Mouse (Mus musculus) granulocyte monocyte progenitor cell, adult 5-6 weeks (primary cell): ENCODE measurements around the gene 4931406C07Rik. TPM values are rescaled to one million over a fixed set of nuclear protein-coding genes. Genes with fewer than 3 reads are reported as not detected.
"Not testable (repeated sequence)": the region's sequence is repeated elsewhere in the genome, so short reads cannot be mapped to it uniquely, and the experiment has no call there.

ENCODE experiments used
- ATAC-seq: replicated peaks from 2 replicates; pipeline ENCODE4 v1.8.0; 2016; ENCODE audit warnings: mild to moderate bottlenecking, moderate TSS enrichment, inconsistent platforms; ENCODE audit not compliant: poor library complexity, severe bottlenecking
- total RNA-seq, 2 experiments: library from RNA; stranded (forward) in 1 of 2; stranded (reverse) in 1 of 2; fragments of 200-712, 200-1000 nt in 1 of 2; fragments of >200 nt in 1 of 2; fragmentation: Nextera tagmentation in 1 of 2; gene quantifications; 2 replicates each; pipeline ENCODE4 v1.2.3; 2014 to 2017

The 4931406C07Rik gene
- 16.6 and 21.7 TPM in 2 replicates for total RNA-seq (2014; fragmentation: Nextera tagmentation)
- 8.1 and 9.4 TPM in 2 replicates for total RNA-seq (2017)

DNA sequence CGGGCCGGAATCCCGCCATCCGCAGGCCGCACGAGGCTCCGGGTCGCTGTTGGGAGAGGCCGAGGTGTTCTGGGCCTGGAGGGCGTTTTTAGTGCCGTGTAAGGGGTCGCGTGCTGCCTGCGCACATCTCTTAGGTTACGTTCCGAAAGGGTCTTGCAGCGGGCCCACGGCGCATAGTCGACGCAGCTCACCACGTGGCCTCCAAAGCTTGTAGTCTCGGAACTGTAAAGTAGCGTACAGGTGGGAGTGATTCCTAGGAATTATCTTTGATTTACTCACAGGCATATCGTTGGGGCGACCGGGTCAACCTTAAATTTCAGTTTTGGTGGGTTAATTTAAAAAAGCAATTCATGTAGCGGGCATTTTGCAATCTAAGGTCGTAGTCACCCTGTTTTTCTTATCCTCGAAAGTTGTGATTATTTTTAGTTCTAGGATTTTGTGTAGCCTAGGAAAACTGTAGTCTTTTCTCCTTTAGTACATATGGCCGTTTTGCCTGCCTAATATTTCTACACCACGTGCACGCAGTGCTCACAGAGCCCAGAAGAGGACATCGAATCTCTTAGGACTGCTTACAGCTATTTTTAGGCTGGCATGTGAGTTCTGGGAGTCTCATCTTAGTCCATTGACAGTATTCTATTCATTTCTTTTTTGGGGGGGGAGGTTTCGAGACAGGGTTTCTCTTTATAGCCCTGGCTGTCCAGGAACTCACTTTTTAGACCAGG is at the start of gene 4931406C07Rik:
4931406C07Rik (minus strand) TSS at position 51 of the 722 bp plus-strand sequence.
- ATAC-seq, result no peak

DNA sequence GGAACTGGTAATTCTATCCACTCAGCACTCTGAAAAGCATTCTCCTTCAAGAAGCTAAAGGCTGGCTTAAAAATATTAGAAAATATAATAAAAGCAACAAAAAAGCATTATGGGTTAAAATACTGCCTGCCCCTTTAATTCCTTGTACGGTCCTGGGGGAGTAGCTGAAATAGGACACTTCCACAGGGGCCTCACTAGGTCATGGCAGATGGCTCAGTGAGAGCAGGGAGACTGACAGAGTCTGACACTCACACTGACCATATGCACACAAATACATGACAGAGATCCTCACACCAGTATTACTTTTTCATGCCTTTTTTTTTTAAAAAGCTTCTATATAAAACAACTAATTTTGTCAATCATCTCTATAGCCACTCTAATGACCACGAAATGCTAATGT is 43.7 kb upstream of the 4931406C07Rik start:
- no peak for ATAC-seq

DNA sequence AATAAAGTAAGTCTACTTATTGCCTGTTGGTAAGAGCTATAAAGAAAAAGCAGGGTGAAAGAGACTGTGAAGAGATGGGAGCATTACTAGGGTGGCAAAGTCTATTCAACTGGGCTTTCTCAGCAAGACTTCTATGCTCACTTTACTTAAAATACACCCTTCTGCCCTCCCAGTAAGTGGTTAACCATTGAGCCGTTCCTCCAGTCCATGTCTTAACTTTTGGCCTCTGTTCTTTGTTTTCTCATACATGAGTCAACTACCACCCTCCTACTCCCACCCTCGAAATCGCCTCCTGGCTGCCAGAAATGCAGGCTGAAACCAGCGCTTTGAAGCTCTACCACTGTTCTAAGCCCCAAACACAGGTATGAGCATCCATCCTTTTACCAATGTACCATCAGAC is 31.5 kb upstream of the 4931406C07Rik start:
- no peak for ATAC-seq

DNA sequence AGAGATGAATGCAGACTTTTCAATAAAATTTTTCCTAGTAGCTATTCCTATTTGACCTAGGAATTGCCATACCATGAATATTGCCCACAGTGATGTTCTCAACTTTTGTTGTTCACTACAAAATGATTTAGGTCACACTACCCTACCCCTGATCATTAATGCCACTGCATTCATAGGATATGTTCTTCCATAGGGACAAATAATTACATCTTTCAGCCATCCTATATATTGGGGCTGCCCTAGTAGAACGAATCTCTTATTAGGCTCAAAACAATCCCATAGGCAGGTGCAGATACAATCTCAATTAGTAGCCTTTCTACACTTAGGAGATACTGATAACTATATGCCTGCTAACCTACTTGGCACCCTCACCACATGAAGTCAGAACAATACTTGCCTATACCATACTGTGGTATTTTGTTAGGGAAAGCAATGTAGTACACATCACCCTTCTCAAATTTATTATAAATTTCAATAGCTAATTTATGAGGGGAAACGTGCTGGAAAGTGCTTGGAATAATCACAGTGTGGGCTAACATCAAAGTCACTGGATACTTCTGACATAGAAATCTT is 12.0 kb upstream of the 4931406C07Rik start:
- peak; percentile 8; the same call in 1 of the 2 replicates for ATAC-seq

DNA sequence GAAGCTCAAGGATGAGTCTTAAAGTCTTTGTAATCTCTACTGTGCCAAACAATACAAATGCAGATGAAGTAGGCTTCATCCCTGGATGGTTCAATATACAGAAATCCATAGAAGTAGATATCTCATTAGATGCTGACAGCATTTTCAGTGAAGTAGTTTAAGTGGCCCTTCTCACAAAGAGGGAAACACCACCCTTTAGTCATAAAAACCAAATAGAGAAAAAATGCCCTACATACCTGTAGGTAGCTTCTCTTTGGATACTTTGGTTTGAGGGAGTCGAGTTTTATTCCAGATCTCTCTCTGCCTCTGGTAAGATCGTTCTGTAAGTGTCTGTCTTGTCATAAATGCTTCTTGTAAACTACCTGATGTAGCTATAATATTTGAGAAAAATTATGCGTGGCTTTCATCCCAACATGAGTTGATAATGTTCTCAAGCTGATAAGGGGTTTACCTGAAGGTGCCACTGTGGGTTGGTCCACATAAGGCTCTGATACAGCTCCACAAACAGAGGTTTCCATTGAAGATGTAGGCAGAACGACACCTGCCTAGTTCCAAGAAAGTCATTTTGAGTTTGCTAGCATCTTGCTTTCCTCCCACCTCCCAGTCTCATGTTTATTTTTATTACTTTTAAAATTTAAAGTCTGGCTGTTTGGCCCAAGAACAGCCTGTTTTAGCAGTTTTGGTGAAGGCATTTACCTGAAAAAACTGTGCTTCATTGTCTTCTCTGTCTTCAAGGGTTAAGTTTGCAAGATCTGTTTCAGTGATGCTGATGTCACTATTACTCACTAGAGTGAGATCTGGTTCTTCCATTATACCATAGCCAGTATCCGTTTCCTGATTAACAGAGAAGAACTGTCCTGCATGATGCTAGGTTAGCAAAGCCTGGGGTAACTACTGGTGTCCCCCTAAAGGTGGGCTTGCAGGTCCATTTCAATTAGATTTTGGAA is 11.2 kb upstream of the 4931406C07Rik start:
- no peak for ATAC-seq

DNA sequence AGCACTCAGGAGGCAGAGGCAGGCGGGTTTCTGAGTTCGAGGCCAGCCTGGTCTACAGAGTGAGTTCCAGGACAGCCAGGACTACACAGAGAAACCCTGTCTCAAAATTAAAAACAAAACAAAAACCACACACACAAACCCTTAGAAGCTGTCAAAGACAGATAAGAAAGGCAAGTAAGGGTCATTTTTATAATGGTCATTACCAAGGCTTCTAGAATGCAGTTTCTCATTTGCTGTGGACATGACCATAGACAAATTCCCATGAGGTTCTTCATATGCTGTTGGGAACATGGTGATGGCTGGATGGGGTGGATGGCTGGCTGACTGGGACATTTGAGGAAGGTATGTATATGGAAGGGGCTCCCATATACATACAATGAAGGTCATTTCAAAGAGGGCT is 10.0 kb upstream of the 4931406C07Rik start:
- ATAC-seq, result not testable (repeated sequence)

DNA sequence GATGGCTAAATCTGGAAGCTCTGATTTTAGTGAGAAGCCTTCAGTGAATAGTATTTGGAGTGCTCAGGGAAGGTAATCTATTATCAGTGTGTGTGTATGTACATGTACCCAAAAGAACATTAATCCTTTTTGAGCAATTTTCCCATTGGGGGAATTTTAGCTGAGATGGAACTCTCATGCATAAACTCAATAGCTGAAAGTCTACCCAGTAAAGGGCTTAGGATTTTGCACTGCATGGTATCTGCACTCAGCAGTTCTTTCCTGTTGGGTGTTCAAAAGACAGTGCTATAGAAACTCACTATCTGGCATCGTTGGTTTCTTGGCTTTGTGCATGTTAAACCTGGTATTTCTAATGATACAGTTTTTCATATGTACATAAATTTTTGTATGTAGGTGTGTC is 8.4 kb upstream of the 4931406C07Rik start:
- ATAC-seq, result no peak

DNA sequence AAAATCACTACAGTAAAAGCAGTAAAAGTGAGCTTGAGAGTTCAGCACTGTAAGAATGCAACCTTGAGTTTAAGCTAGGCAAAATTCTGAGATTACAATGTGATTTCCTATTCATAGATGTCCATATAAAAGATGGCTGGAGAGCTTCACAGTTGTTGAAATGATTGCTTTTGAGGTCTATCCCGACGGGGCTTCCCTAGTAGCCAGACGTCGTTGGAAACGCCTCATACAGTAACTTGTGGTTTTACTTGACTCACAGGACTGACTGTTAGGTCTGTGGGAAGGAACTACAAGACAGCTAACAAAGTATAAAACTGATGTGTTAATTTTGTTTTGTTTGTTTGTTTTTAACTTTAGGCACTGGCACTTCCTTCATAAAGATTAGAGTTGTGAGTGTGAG is 7.4 kb upstream of the 4931406C07Rik start:
- ATAC-seq, result no peak

DNA sequence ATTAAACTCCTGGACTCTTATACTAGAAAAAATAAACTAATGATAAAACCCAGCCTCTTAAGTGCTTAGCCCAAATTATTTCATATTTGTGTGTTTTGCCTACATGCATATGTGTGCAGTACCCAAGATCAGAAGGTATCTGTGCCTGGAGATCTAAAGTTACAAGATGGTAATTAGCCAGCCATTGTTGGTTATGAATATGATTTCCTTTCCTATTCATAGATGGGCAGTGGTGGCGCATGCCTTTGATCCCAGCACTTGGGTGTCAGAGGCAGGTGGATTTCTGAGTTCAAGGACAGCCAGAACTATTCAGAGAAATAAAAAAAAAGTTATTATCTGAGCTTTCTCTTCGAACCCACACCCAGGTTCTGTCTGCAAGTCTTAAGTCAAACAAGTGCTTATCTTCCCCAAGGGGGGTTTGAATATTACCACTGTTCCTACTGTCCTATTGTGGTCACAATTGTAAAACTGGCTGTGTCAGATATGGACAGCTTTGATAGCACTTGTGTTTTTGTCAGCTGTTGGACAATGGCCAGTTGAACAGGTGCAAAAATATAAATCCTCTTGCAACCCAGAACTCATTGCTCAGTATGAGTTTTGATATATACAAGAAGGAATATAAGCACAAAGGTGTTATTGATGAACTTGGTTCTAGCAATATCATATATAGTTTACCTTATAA is 5.9 kb upstream of the 4931406C07Rik start:
- no peak for ATAC-seq

DNA sequence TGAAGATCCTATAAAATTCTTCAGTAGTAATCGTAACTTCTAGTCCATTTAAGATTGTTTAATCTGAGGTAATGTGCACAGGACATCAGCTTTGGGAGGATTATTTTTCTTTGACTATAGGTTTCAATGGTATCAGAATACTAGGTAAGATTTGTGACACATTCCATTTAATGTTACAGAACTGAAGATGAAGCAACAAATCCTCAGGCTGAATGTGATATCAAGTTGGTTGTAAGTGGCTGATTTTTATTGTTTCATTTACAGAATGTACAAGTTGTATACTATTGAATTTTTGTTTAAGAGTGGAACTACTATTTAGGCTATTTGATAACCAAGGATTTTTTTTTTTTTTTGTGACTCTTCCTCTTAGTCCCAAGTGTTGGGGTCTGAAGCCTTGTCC is 3.9 kb upstream of the 4931406C07Rik start:
- ATAC-seq, result no peak

DNA sequence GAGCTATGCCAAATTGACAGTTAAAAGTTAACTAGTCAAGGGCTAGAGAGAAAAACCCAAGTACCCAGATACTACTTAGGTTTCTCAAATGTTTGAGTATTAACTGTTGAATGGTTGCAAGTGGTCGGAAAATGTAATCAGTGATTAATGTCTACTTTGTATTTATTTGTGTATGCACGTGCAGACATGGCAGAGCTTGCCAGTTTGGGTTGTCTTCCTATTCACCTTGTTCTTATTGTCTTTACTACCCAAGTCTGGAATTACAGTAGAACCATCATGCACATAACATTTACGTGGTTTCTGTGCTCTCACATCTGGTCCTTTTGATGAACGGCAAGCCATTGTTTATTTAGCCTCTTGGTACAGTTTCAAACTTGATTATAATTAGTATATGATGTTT is 3.2 kb upstream of the 4931406C07Rik start:
- no peak for ATAC-seq

DNA sequence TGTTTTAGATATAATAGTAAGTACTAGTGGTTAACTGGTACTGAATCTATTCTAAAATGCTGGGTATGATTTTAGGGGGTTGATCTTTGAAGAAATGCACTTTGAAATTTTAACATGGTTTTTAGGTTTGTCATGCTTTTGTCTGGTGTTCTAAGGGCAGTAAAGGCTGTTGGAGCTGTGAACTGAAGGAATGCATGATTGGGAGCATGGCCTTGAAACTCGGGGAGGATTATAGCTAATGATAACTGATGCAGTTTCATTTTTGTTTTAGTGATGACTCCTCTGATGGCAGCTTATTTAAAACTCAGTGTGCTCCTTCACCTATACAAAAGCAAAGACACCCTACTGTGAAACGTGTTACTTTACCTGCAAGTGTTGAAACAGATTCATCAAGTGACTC is 2.0 kb upstream of the 4931406C07Rik start:
- no peak for ATAC-seq

DNA sequence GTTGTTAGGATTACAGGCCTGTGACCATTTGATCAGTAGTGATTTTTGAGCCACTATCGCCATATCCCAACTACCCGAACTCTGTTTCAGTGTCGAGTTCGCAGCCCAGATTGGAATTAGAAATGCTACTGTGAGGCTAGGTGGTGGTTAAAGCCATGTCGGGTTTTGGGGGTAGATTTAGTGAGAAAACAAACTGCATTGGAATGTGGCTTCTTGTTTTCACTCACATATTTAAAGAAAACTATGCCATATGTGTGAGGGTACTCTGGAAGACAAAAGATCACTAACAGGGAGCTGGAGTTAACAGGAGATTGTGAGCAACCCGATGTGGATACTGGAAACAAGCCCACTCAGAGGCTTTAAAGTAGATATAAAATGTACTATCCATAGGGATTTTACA is 1.0 kb upstream of the 4931406C07Rik start:
- ATAC-seq, result no peak

DNA sequence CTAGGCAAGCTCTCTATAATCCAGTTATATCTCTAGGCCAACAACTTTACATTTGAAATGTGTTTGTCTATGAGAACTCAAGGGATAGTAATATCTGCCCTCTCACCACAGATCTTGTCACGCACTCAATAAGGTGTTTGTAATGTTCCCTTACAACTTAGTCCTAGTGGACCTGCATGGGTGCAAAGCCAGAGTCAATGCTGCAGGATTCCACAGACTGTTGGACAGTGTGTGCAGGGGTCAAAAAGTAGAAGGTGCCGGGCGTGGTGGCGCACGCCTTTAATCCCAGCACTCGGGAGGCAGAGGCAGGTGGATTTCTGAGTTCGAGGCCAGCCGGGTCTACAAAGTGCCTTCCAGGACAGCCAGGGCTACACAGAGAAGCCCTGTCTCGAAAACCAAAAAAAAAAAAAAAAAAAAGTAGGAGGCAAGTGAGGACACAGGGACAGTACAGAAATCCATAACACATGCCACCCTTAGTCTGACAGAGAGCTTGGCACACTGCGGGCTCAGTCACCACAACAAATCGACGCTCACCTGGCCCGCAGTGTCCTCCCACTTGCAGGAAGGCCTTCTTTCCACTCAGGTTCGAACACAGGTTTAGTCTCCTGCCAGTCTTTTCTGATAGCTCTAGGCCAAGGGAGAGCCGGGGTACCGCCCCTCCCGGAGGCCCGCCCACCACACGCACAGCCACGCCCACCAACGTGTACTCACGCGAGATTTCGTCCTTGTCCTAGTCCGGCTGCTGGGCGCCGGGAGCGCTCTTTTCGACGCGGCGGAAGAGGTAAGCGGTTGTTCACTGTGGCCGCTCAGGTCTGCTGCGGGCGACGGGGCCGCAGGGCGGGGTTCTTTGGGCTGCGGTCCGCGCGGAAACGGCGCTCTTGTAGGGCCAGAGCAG is 498 bp downstream of the 4931406C07Rik start, which contains the start of gene Taf1d:
Taf1d (plus strand) TSS at position 712 of the 895 bp plus-strand sequence.
- peak; percentile 87 for ATAC-seq

DNA sequence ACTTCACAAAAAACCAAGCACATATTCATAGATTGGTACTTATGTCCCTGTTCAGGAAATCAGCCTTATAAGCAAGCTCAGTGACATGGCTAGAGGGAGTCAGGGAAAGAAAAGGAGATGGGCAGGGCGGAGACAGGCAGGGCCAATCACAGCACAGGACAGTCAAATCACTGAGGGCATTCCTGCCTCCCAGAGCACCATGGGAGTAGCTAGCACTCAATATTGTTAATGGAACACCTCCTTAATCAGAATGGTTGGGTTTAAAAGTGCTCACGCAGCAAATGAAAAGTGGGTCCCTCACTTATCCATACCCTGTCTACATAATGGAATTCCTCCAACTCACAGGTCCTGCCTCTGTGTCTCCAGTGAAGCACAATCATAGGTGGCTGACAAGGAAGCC is 3.4 kb downstream of the 4931406C07Rik start:
- no peak for ATAC-seq

DNA sequence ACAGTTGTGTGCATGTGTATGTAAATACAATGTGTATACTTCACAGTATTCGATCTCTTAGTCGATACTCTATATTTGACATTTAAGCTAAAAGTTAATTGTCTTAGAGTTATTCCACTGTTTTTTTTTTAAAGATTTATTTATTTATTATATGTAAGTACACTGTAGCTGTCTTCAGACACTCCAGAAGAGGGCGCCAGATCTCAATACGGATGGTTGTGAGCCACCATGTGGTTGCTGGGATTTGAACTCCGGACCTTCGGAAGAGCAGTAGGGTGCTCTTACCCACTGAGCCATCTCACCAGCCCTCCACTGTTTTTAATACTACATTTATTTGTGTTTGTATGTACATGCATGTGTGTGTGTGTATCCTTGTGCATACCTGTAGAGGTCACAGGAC is 4.2 kb downstream of the 4931406C07Rik start:
- not testable (repeated sequence) for ATAC-seq

DNA sequence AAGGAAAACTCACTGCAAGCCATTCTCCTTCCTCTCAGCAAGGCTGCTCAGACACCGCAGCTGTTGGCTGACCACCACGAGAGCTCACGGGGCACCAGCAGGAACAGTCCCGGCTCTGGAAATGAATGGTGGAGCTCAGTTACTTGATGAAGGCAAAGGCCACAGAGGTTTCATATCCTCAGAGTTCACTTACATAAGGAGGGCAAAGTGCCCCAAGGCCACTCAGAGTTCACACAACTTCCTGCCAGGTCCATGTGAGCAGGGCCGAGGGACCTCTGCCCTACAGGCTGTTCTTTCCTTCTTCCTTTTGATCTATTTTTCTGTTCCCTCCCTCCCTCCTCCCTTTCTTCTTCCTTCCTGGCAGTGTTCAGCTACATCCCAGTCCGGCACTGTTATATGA is 4.8 kb downstream of the 4931406C07Rik start:
- ATAC-seq, result peak; percentile 60

DNA sequence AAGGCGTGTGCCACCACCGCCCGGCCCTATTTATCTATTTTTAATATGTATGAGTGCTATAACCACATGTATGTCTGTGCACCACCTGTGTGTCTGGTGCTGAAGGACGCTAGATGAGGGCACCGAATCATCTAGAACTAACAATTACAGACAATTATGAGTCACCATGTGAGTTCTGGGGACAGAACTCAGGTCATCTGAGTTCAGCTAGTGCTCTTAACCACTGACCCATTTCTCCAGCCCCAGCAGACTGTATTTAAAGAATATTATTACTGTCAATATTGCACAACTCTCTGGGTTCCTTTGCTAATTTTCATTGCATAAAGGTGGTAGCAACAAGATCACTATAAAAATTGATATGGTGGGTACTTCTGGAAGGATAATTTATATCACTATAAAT is 6.2 kb downstream of the 4931406C07Rik start:
- ATAC-seq, result peak; percentile 20; the same call in 1 of the 2 replicates

DNA sequence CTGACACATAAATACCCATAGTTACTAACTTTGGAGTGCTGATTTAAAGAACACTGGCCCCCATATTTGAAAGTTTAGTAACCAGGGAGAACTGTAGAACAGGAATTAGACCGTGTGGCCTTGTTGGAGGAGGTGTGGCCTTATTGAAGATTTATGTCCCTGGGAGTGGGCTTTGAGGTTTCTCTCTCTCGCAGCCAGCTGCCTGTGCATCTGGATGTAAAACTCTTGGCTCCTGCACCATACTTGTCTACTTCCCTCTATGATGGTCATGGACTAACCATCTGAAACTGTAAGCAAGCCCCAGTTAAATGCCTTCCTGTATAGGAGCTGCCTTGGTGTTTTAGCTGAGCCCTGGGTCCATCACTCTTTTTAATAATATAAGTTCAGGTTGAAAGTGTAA is 7.8 kb downstream of the 4931406C07Rik start:
- ATAC-seq, result peak; percentile 61
